9 mouse cellular contexts compared by ENCODE assay signal in the genomic region with DNA sequence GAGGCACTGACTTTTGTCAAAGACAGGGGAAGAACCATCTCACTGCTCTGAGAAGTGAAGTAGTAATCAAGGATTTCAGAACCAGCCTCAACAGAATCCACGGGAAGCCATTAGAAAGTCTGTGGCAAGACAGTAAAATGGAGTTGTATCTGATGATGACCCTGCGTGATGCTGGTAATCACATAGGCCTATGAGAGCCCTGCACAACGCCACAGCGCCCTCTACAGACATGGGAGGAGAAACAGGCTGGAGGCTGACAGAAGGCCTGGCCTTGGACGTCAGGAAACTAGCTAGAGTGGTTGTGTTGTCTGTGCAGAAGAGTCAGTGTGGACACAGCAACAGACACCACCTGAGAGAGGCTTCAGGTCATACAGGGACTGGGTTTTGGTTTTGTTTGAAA. TPM values are rescaled to one million over a fixed set of nuclear protein-coding genes. Genes with fewer than 3 reads are reported as not detected.
DNase-seq lines count a peak whose midpoint lies in the region; ATAC-seq lines count a peak whose summit lies in the region.
"Had no signal": no experiment of that assay in that cellular context is flagged by ENCODE, and none has a peak within 500 bp of the region (broad histone marks: within the 10 kb centered on the region; RNA-seq: fewer than 3 reads in every experiment).

No protein-coding gene starts in this region.

- no peaks in the 10 kb centered on the region for H3K27me3 ChIP-seq in liver, embryonic 11.5 days (replicated peaks; ENCODE audit: control insufficient read depth, insufficient read depth, low read length)
- H3K27me3 ChIP-seq in hindbrain, embryonic 10.5 days (ENCODE audit: insufficient read depth, poor library complexity, severe bottlenecking) = 0 out of 2 replicates have a peak, but pooled peaks cover 3% of the 10 kb centered on the region
- H3K27me3 ChIP-seq: embryonic facial prominence, embryonic 13.5 days; neural tube, embryonic 12.5 days had no signal

- H3K4me1 ChIP-seq in liver, embryonic 11.5 days (replicated peaks; ENCODE audit: control insufficient read depth, insufficient read depth, low read length) = no peaks in the 10 kb centered on the region
- H3K4me1 ChIP-seq in hindbrain, embryonic 10.5 days (replicated peaks) = no peaks in the 10 kb centered on the region
- H3K4me1 ChIP-seq: neural tube, embryonic 12.5 days had no signal

- no peak overlapping the region for H3K27ac ChIP-seq in liver, embryonic 11.5 days (ENCODE audit: low read depth, low read length)
- H3K27ac ChIP-seq in hindbrain, embryonic 10.5 days = no peak overlapping the region
- H3K27ac ChIP-seq: embryonic facial prominence, embryonic 13.5 days; neural tube, embryonic 12.5 days had no signal

- H3K9ac ChIP-seq in liver, embryonic 11.5 days (ENCODE audit: low read depth, low read length) = no peak overlapping the region
- H3K9ac ChIP-seq: embryonic facial prominence, embryonic 13.5 days; neural tube, embryonic 12.5 days had no signal

- peak; percentile 33 to 43 for DNase-seq in layer of hippocampus, postnatal 10 days (ENCODE audit: low spot score in 2 of 2)
- no peak for DNase-seq in layer of hippocampus, postnatal 14 days (ENCODE audit: low spot score in 2 of 2)
- DNase-seq in WW6 (ENCODE audit: low read depth, low spot score) = peak; percentile 34
- peak; percentile 70 for DNase-seq in brain, adult 2 months (ENCODE audit: low read depth, low spot score)
- no peak for DNase-seq in liver, embryonic 11.5 days (ENCODE audit: low spot score)
- peak; percentile 11 to 28 for DNase-seq in spleen, postnatal 36 days (ENCODE audit: low spot score in 2 of 2)
- DNase-seq in hindbrain, embryonic 10.5 days (ENCODE audit: low spot score) = no peak

- H3K4me2 ChIP-seq in liver, embryonic 11.5 days = no peak overlapping the region
- H3K4me2 ChIP-seq: embryonic facial prominence, embryonic 13.5 days; neural tube, embryonic 12.5 days had no signal

- no peaks in the 10 kb centered on the region for H3K9me3 ChIP-seq in liver, embryonic 11.5 days (ENCODE audit: control insufficient read depth, low read length)
- no peaks in the 10 kb centered on the region for H3K9me3 ChIP-seq in hindbrain, embryonic 10.5 days
- H3K9me3 ChIP-seq: embryonic facial prominence, embryonic 13.5 days; neural tube, embryonic 12.5 days had no signal

- 0 out of 2 replicates have a peak, but pooled peaks have one; percentile 41 for ATAC-seq in liver, embryonic 11.5 days (replicated peaks; ENCODE audit: low FRiP score)

- WGBS in liver, embryonic 11.5 days = 26% methylated on average over 5 of the region's 5 CpGs
- 35% methylated on average over 5 of the region's 5 CpGs for WGBS in hindbrain, embryonic 10.5 days

- H3K4me3 ChIP-seq in liver, embryonic 11.5 days (ENCODE audit: low read depth, low read length) = no peak overlapping the region
- no peak overlapping the region for H3K4me3 ChIP-seq in hindbrain, embryonic 10.5 days
- H3K4me3 ChIP-seq: embryonic facial prominence, embryonic 13.5 days; neural tube, embryonic 12.5 days had no signal

- H3K36me3 ChIP-seq in liver, embryonic 11.5 days (ENCODE audit: control insufficient read depth, insufficient read depth, low read length) = no peaks in the 10 kb centered on the region
- H3K36me3 ChIP-seq in hindbrain, embryonic 10.5 days = no peaks in the 10 kb centered on the region
- H3K36me3 ChIP-seq: embryonic facial prominence, embryonic 13.5 days; neural tube, embryonic 12.5 days had no signal

RNA-seq across cellular contexts. Expression of a gene that starts 8.0 kb away (rescaled TPM):
- 10 to 100 TPM; 53.7 to 64.0 TPM for total RNA-seq in layer of hippocampus, postnatal 10 days (2021)
- total RNA-seq in layer of hippocampus, postnatal 14 days (2021) = 10 to 100 TPM; 57.1 to 62.8 TPM
- polyA plus RNA-seq in liver, embryonic 11.5 days (2014; fragmentation: Nextera tagmentation; extraction: Ambion mirVana) = 53.3 and 55.4 TPM in 2 replicates
- polyA plus RNA-seq in hindbrain, embryonic 10.5 days (2016; fragmentation: Nextera tagmentation; extraction: Ambion mirVana) = 97.6 and 99.9 TPM in 2 replicates

RNA-seq across cellular contexts. Expression of a gene that starts 25.8 kb away (rescaled TPM):
- 10 to 100 TPM; 40.6 to 44.8 TPM for total RNA-seq in layer of hippocampus, postnatal 10 days (2021)
- total RNA-seq in layer of hippocampus, postnatal 14 days (2021) = 10 to 100 TPM; 50.3 to 53.3 TPM
- polyA plus RNA-seq in liver, embryonic 11.5 days (2014; fragmentation: Nextera tagmentation; extraction: Ambion mirVana) = 0.94 and 1.2 TPM in 2 replicates
- 2.3 and 3.1 TPM in 2 replicates for polyA plus RNA-seq in hindbrain, embryonic 10.5 days (2016; fragmentation: Nextera tagmentation; extraction: Ambion mirVana)

RNA-seq across cellular contexts. Expression of a gene that starts 59.0 kb away (rescaled TPM):
- total RNA-seq in layer of hippocampus, postnatal 10 days (2021) = 10 to 100 TPM; 29.9 to 32.0 TPM
- total RNA-seq in layer of hippocampus, postnatal 14 days (2021) = 10 to 100 TPM; 39.2 to 39.9 TPM
- polyA plus RNA-seq in liver, embryonic 11.5 days (2014; fragmentation: Nextera tagmentation; extraction: Ambion mirVana) = 8.6 and 10.5 TPM in 2 replicates
- 6.9 and 7.6 TPM in 2 replicates for polyA plus RNA-seq in hindbrain, embryonic 10.5 days (2016; fragmentation: Nextera tagmentation; extraction: Ambion mirVana)

Comparison
In these comparisons a context has a peak if more than half of its experiments do, and no peak if none do; other contexts are left out.
1. DNase-seq: peak in layer of hippocampus, postnatal 10 days (2 of 2), WW6 (single experiment), brain, adult 2 months (single experiment) and spleen, postnatal 36 days (2 of 2); none in layer of hippocampus, postnatal 14 days (0 of 2), liver, embryonic 11.5 days (single experiment) and hindbrain, embryonic 10.5 days (single experiment).